Mouse (Mus musculus): Measurements from ENCODE around the gene Cav3.

The Cav3 gene

GRCm38 (mm10) chr6:112459341-112459749 is at the start of gene Cav3:
Gene Cav3 (plus strand): TSS chr6:112459505.
- DNase-seq (ENCODE audit: low spot score in 2 of 2): no peak

- DNase-seq (ENCODE audit: low spot score in 2 of 2): peak in 1 of 2 experiments; percentile 22
Measured at GRCm38 (mm10) chr6:112419333-112419732, 40.0 kb upstream of the Cav3 start.

- no peak for DNase-seq (ENCODE audit: low spot score in 2 of 2)
Measured at GRCm38 (mm10) chr6:112420883-112421282, 38.4 kb upstream of the Cav3 start.

GRCm38 (mm10) chr6:112423746-112424501 is 35.4 kb upstream of the Cav3 start:
- peak; percentile 38 to 43 for DNase-seq (ENCODE audit: low spot score in 2 of 2)

- DNase-seq (ENCODE audit: low spot score in 2 of 2): no peak
Measured at GRCm38 (mm10) chr6:112426018-112426732, 33.1 kb upstream of the Cav3 start.

GRCm38 (mm10) chr6:112445675-112446074 is 13.6 kb upstream of the Cav3 start:
- DNase-seq (ENCODE audit: low spot score in 2 of 2): no peak

- no peak for DNase-seq (ENCODE audit: low spot score in 2 of 2)
Measured at GRCm38 (mm10) chr6:112461459-112461858, 2.2 kb downstream of the Cav3 start.

GRCm38 (mm10) chr6:112463331-112463730 is 4.0 kb downstream of the Cav3 start:
- no peak for DNase-seq (ENCODE audit: low spot score in 2 of 2)

GRCm38 (mm10) chr6:112465441-112465840 is 6.1 kb downstream of the Cav3 start:
- DNase-seq (ENCODE audit: low spot score in 2 of 2): no peak

GRCm38 (mm10) chr6:112466001-112466400 is 6.7 kb downstream of the Cav3 start:
- DNase-seq (ENCODE audit: low spot score in 2 of 2): no peak

GRCm38 (mm10) chr6:112471644-112472043 is 12.3 kb downstream of the Cav3 start:
- DNase-seq (ENCODE audit: low spot score in 2 of 2): no peak

- DNase-seq (ENCODE audit: low spot score in 2 of 2): no peak
Measured at GRCm38 (mm10) chr6:112479861-112480260, 20.6 kb downstream of the Cav3 start.

- DNase-seq (ENCODE audit: low spot score in 2 of 2): peak in 1 of 2 experiments; percentile 26
Measured at GRCm38 (mm10) chr6:112484316-112484715, 25.0 kb downstream of the Cav3 start.

- no peak for DNase-seq (ENCODE audit: low spot score in 2 of 2)
Measured at GRCm38 (mm10) chr6:112487993-112488392, 28.7 kb downstream of the Cav3 start.

GRCm38 (mm10) chr6:112488821-112489180 is 29.5 kb downstream of the Cav3 start:
- no peak for DNase-seq (ENCODE audit: low spot score in 2 of 2)

- no peak for DNase-seq (ENCODE audit: low spot score in 2 of 2)
Measured at GRCm38 (mm10) chr6:112489181-112489909, 30.0 kb downstream of the Cav3 start.

GRCm38 (mm10) chr6:112489910-112490559 is 30.7 kb downstream of the Cav3 start, which contains the start of gene Oxtr:
Gene Oxtr (minus strand): TSS chr6:112489943.
- no peak for DNase-seq (ENCODE audit: low spot score in 2 of 2)

GRCm38 (mm10) chr6:112490625-112491242 is 31.4 kb downstream of the Cav3 start:
- DNase-seq (ENCODE audit: low spot score in 2 of 2): peak in 1 of 2 experiments; percentile 84

- no peak for DNase-seq (ENCODE audit: low spot score in 2 of 2)
Measured at GRCm38 (mm10) chr6:112491521-112491920, 32.2 kb downstream of the Cav3 start.

GRCm38 (mm10) chr6:112492656-112493055 is 33.4 kb downstream of the Cav3 start:
- DNase-seq (ENCODE audit: low spot score in 2 of 2): no peak

- no peak for DNase-seq (ENCODE audit: low spot score in 2 of 2)
Measured at GRCm38 (mm10) chr6:112493371-112493770, 34.1 kb downstream of the Cav3 start.

All from left cerebral cortex, adult 9 months (tissue).